Mouse (Mus musculus) small intestine, adult 2 months (tissue): Measurements from ENCODE around the gene Lmo1.

Experiments
- CTCF ChIP-seq: fragments of 200-500 bp; IDR thresholded peaks from 2 replicates; pipeline ENCODE4 v1.5.1; 2012; ENCODE audit warnings: low read depth, mild to moderate bottlenecking, control low read depth, inconsistent platforms, low read length, moderate library complexity, mixed read lengths; ENCODE audit not compliant: insufficient replicate concordance, insufficient read length; ENCODE audit errors: extremely low read depth
- POLR2A ChIP-seq: fragments of 200-500 bp; IDR thresholded peaks from 2 replicates; pipeline ENCODE4 v1.6.1; 2012; ENCODE audit warnings: low read depth, mild to moderate bottlenecking, control low read depth, inconsistent platforms, low read length, moderate library complexity

GRCm38 (mm10) chr7:109203140-109203539 lies 28.1 kb upstream of the Lmo1 start:
- TF ChIP-seq POLR2A: no peak
- no peak for TF ChIP-seq CTCF
